Mouse (Mus musculus) erythroid progenitor cell, adult 5-6 weeks (primary cell): ENCODE results near the gene Mindy4. TPM values are rescaled to one million over a fixed set of nuclear protein-coding genes. Genes with fewer than 3 reads are reported as not detected.

Experiments
- ATAC-seq: replicated peaks from 2 replicates; pipeline ENCODE4 v1.8.0; 2016; ENCODE audit warnings: moderate number of reproducible peaks, mild to moderate bottlenecking, moderate TSS enrichment, inconsistent platforms; ENCODE audit not compliant: poor library complexity, low FRiP score, severe bottlenecking
- total RNA-seq, 2 experiments: library from RNA; stranded (forward) in 1 of 2; stranded (reverse) in 1 of 2; fragments of 150-400 nt in 1 of 2; fragments of 186-747, 209-891 nt in 1 of 2; gene quantifications; 2 replicates each; pipeline versions ENCODE4 v1.2.3 to v1.2.4; 2015 to 2017; ENCODE audit warnings: low replicate concordance in 2 of 2

The Mindy4 gene
- total RNA-seq, 2 experiments from 2014 or later = not detected

- ATAC-seq = no peak
Observed at GRCm38 (mm10) chr6:55199047-55199446, 4.1 kb upstream of the Mindy4 start.

GRCm38 (mm10) chr6:55203931-55204330 lies 748 bp downstream of the Mindy4 start:
- ATAC-seq = no peak

DNA sequence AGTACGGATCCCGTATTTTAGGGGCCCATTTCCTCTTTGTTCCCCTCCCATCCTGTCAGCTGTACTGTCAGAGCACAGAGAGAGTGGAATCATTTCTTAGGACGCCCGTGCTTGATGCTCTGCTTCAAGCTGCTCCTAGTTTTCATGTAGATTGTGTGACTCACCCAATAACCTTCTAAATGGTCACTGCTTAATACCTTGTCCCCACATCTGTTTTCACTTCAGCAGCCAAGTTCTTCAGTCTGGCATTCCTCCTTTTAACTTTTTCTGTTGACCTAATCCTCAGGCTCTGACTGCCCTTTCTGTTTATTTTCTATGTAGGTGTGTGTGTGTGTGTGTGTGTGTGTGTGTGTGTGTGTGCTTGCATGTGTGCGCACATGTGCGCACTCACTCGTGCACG lies 4.6 kb downstream of the Mindy4 start:
- no peak for ATAC-seq

DNA sequence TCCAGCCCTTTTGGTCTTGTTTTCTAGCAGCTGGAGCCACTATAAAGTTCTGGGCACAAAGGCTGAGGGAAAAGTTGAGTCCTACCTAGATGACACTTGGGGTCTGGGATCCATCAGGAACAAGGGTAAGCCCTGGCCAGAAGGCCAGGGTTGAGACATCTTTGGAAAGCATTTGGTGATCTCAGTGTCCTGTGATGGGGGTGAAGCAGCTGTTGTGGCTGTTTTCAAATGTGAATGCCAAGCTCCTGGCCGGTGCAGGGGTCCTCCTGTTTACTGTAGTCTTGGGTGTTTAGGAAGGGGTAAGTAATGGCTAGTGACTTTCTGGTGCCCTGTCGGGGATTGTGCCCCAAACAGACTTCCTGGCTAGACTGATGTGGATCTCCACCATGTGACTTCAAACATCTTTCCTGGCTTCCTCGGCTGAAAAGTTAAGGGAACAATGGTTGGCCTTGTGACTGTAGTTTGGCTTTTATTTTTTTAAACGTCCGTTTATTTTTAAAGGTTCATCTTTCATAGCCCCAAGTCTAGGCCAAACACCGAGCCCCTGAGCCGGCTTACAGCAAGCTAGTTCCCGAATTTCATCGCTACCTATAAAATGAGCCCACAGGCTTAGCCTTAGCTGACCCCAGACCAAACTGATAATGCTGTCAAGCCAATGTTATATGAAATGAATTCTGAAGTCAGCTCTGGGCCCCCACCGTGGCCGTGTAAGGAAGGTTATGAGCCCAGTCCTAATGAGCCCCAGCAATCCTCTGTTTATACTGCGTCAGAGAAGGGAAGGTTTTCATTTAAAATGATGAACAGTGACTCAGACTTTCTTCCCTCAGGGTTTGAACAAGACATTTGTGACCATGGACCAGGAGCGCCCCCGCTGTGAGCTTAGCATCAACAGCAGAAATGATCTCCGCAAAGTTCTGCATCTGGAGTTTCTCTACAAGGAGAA lies 7.5 kb downstream of the Mindy4 start:
- no peak for ATAC-seq

DNA sequence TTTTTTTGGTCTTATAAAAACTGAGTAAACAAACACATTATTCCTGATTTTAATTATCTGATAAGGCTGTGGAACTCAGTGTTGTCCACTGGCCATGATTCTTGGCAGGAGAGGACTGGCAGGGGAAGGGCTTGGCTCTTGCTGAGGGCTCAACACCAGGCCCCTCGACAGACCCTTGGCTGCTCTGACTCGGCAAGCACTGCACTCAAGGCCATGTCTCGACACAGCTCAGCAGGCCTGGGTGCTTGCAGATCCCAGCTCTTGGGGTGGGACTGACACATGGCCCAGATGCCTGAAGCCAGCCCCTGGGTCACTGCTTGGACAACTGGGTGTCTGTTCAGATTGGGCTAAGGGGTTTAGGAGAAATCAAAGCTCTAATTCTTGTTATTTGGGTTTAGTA lies 11.4 kb downstream of the Mindy4 start:
- no peak for ATAC-seq

DNA sequence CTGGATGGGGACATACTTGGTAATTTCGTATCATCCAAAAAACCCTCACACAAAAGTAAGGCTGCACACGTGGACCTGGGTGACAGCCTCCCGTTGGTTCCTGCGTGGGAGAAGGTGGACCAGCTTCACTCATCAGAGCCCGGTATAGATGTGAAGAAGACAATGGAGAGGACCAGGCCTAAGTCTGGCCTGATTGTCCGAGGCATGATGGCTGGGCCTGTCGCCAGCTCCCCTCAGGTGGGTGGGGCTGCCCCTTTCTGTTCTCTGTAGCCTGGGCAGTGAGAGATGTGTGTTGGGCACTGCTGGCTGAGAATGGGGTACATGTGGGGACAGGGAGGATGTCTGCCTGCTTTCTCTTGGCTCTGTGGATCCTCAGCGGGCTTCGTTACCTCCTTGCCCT lies 15.0 kb downstream of the Mindy4 start:
- ATAC-seq = no peak

DNA sequence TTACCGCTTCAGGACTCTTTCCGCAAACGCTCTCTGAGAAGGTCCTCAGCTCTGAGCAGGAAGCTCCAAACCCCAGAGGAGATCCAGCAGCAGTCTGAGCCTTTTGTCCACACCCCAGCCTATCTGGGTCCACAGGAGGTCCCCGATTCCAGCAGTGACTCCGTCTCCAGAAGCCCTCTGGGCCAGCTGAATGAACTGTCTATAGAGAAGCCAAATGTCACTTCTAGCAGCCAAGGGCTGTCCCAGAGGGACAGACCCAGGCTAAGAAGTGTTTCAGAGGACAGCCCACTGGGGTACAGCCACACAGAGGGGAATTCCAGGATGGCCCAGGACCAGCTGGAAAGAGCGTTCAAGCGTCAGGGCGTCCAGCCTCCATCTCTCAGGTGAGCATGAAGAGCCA lies 20.8 kb downstream of the Mindy4 start:
- ATAC-seq = no peak

- no peak for ATAC-seq
Observed at GRCm38 (mm10) chr6:55230048-55230447, 26.9 kb downstream of the Mindy4 start.

DNA sequence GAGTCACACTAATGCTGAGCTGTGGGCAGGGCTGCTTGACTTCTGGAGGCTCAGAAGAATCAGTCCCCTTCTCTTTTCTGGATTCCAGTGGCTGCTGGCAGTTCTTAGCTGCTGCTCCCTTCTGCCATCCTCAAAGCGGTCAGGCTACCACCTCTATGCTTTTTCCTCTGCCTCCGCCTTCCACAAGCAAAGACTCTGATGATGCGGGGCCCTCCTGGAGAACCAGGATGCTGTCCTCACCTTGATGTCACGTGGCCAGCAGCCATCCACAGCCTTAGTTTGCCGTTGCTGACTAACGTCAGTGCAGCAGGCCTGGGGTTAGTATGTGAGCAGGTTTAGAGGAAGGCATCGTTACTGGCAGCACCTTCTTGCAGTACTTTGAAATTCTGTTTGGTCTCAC lies 28.9 kb downstream of the Mindy4 start:
- no peak for ATAC-seq

DNA sequence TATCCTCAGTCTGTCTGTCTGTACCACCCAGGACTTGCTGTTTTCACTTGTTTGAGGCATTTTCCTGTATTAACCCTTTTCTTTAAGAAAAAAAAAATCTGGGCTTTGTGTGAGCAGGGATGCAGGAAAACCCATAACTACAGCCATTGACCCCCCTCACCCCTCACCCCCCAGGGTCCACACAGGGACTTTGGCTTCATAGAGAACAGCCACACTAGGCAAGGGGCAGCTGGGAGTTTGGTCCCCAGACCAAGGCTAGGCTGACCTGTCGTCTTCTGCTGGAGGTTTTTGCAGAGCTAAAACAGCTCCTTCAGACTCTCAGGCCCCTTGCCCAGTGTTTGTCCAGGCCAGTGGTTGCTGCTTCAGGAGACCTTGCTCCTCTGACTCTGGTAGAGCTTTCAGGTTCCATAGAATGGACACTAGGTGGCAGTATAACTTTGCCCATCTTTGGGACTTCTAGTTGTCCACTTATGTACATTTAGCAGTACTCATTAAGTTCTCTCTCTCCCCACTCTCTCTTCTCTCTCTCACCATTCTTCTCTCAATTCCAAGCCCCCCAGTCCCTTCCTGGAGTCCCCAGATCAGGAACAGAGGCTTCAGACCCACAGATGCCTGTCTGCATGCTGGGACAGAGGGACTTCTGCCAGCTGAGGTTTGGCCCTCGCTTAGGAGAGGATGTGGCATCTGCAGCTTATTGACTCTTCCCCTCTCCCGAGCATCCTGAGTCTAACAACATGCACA lies 29.5 kb downstream of the Mindy4 start:
- peak; percentile 67 for ATAC-seq

- no peak for ATAC-seq
Observed at GRCm38 (mm10) chr6:55233326-55233725, 30.1 kb downstream of the Mindy4 start.

DNA sequence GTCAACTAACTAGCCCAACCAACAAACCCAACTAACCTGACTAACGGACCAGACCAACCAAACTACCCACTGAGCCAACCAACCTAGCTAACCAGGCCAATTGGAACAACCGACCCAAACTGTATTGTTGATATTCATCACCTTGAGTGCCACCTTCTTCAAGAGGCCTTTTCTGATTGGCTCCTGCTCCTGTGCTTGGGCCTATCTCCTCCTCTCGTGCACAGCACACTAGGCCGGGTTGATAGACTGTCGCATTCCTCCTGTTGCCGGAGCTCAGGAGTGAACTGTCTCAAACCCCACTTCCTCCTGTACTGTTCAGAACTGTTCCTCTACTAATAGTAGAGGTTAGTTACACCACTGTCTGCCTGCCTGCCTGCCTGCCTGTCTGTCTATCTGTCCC lies 31.5 kb downstream of the Mindy4 start:
- ATAC-seq = peak; percentile 89

GRCm38 (mm10) chr6:55235733-55236132 lies 32.5 kb downstream of the Mindy4 start:
- no peak for ATAC-seq

GRCm38 (mm10) chr6:55239931-55240330 lies 36.7 kb downstream of the Mindy4 start:
- ATAC-seq = no peak

DNA sequence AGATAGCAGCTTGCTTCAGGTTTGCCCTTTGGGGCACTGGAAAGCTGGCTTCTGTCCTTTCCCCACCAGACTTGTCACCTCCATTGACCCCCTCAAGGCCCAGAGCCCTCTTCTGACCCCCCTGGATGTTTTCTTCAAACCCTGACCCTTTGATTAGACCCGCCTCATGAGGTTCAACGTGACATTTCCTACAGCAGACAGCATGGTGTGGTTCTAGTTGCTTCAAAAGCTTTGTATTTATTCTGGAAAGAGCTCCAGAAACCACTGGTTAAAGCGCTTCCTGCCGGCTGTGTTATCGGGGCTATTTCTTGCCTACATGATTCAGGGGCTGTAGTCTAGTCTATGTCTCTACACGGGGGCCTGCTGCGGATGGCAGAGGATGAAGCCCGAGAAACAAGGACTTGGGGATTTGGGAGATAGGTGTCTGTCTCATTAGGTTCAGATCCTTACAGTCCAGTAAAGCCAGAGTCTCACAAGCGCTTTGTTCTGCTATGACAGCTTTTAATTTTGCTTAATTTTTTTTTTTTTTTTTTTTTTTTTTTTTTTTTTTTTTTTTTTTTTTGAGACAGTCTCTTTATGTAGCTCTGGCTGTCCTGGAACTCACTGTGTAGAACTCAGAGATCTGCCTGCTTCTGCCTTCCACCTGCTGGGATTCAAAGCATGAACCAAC lies 37.5 kb downstream of the Mindy4 start:
- no peak for ATAC-seq

DNA sequence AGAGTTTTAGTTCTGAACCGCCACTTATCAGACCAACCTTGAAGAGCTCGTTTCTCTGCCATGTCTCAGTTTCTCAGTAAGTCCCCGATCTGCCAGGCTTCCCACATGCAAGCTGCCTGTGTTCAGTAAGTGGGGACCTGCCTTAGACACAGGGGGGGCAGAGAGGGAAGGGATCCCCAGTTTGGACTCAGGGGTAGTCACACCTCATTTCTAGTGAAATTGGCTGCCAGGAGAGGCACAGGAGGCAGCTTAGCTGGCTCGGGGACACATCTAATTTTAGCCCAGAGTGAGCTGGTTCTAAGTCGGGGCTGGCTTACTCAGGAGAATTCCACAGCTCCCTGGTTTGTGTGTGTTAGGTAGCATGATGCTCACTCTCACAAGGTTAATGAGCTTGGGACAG lies 38.3 kb downstream of the Mindy4 start:
- ATAC-seq = no peak

GRCm38 (mm10) chr6:55245680-55246079 lies 42.5 kb downstream of the Mindy4 start:
- ATAC-seq = no peak

GRCm38 (mm10) chr6:55246441-55246840 lies 43.3 kb downstream of the Mindy4 start:
- no peak for ATAC-seq

GRCm38 (mm10) chr6:55246911-55247438 lies 43.8 kb downstream of the Mindy4 start:
- no peak for ATAC-seq

GRCm38 (mm10) chr6:55249263-55249662 lies 46.1 kb downstream of the Mindy4 start:
- no peak for ATAC-seq
